Mouse (Mus musculus): Measurements from ENCODE around the gene Kif23. TPM values are rescaled to one million over a fixed set of nuclear protein-coding genes. Genes with fewer than 3 reads are reported as not detected.
A peak's percentile ranks its signal among the peaks of the same experiment; 100 is the strongest.

Kif23 gene
- polyA plus RNA-seq (2016; fragmentation: Nextera tagmentation; extraction: Ambion mirVana) = 121 TPM in 2 replicates

- peaks cover 18% of the 10 kb centered on the region for H3K4me1 ChIP-seq (replicated peaks)
- under 1% methylated on average over 44 of the region's 44 CpGs for WGBS
- peak; percentile 88 for ATAC-seq (ENCODE audit: insufficient number of reproducible peaks, insufficient read depth, low FRiP score, low TSS enrichment, low read depth)
- peaks cover 15% of the 10 kb centered on the region; the same call in 1 of the 2 replicates for H3K36me3 ChIP-seq
- H3K4me3 ChIP-seq (replicated peaks) = peak within 1 kb of the TSS; percentile 77
- H3K27ac ChIP-seq = peak within 1 kb of the TSS; percentile 84
- H3K9me3 ChIP-seq = no peaks in the 10 kb centered on the region
- H3K9ac ChIP-seq (replicated peaks) = peak within 1 kb of the TSS; percentile 78
- H3K27me3 ChIP-seq = no peaks in the 10 kb centered on the region
- H3K4me2 ChIP-seq = peak within 1 kb of the TSS; percentile 91
These were observed at the start of gene Kif23 for GRCm38 (mm10) chr9:61946623-61947401. Gene Kif23, minus strand, starts transcription at chr9:61946774.

DNA sequence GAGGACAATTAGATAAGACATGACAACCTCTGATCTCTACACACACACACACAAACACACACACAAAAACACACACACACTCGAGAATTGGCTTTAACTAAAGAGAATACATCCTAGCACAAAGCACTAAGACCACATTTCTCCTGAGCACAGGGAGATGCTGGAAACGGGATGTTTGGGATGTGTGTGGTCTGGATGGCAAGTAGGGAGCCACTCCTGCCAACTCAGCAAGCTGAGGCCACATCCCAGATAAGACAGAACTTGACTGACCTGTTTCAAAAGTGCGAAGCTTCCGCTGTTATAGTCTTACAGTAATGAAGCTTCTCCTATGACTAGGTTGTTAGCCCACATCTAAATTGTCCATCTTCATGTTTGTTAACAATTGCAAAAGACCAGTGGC, 44.6 kb upstream of the Kif23 start:
- H3K27ac ChIP-seq = no peak overlapping the region
- H3K36me3 ChIP-seq = no peaks in the 10 kb centered on the region
- no peaks in the 10 kb centered on the region for H3K4me1 ChIP-seq (replicated peaks)
- H3K27me3 ChIP-seq = no peaks in the 10 kb centered on the region
- H3K4me3 ChIP-seq (replicated peaks) = no peak overlapping the region
- ATAC-seq (ENCODE audit: insufficient number of reproducible peaks, insufficient read depth, low FRiP score, low TSS enrichment, low read depth) = no peak
- WGBS = 72% methylated on average over 4 of the region's 4 CpGs
- no peak overlapping the region for H3K4me2 ChIP-seq
- no peaks in the 10 kb centered on the region for H3K9me3 ChIP-seq
- H3K9ac ChIP-seq (replicated peaks) = no peak overlapping the region

GRCm38 (mm10) chr9:61990738-61991137, 44.2 kb upstream of the Kif23 start:
- 30% methylated on average over 3 of the region's 3 CpGs for WGBS
- Histone ChIP-seq H3K4me3 (replicated peaks) (no peak overlapping the region), H3K9me3 (no peaks in the 10 kb centered on the region), H3K27me3 (no peaks in the 10 kb centered on the region), H3K9ac (replicated peaks) (no peak overlapping the region), H3K36me3 (no peaks in the 10 kb centered on the region), H3K4me1 (replicated peaks) (0 out of 2 replicates have a peak, but pooled peaks cover under 1% of the 10 kb centered on the region), H3K27ac (no peak overlapping the region), H3K4me2 (no peak overlapping the region)
- ATAC-seq (ENCODE audit: insufficient number of reproducible peaks, insufficient read depth, low FRiP score, low TSS enrichment, low read depth) = no peak

DNA sequence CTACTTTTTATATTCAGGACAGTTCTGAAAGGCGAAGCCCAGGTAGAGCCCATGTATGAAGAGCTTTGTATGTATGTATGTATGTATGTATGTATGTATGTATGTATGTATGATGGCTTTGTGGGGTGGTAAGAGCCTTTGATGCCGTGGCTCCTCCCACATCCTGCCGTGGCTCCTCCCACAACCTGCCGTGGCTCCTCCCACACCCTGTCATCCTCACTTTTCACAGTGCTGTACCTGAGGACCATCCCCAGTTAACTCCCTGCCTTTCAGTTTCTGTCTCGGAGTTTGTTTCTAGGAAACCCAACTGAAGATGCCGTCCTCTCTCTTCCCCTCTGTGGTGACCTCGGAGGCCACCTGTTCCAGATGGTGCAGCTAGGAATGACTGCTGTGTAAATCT, 39.5 kb upstream of the Kif23 start:
- H3K9me3 ChIP-seq = no peaks in the 10 kb centered on the region
- H3K9ac ChIP-seq (replicated peaks) = no peak overlapping the region
- no peaks in the 10 kb centered on the region for H3K27me3 ChIP-seq
- H3K36me3 ChIP-seq = no peaks in the 10 kb centered on the region
- H3K4me2 ChIP-seq = no peak overlapping the region
- H3K27ac ChIP-seq = no peak overlapping the region
- no peak overlapping the region for H3K4me3 ChIP-seq (replicated peaks)
- peaks cover 17% of the 10 kb centered on the region for H3K4me1 ChIP-seq (replicated peaks)
- 86% methylated on average over 7 of the region's 7 CpGs for WGBS
- no peak for ATAC-seq (ENCODE audit: insufficient number of reproducible peaks, insufficient read depth, low FRiP score, low TSS enrichment, low read depth)

- Histone ChIP-seq H3K27ac (no peak overlapping the region), H3K4me2 (no peak overlapping the region), H3K36me3 (no peaks in the 10 kb centered on the region), H3K4me3 (replicated peaks) (no peak overlapping the region), H3K9me3 (no peaks in the 10 kb centered on the region), H3K9ac (replicated peaks) (no peak overlapping the region), H3K27me3 (no peaks in the 10 kb centered on the region), H3K4me1 (replicated peaks) (peaks cover 17% of the 10 kb centered on the region)
- no peak for ATAC-seq (ENCODE audit: insufficient number of reproducible peaks, insufficient read depth, low FRiP score, low TSS enrichment, low read depth)
- 35% methylated on average over 11 of the region's 11 CpGs for WGBS
These were observed 38.7 kb upstream of the Kif23 start for GRCm38 (mm10) chr9:61985183-61985863.

GRCm38 (mm10) chr9:61982940-61983620, 36.5 kb upstream of the Kif23 start:
- ATAC-seq (ENCODE audit: insufficient number of reproducible peaks, insufficient read depth, low FRiP score, low TSS enrichment, low read depth) = no peak
- no peaks in the 10 kb centered on the region for H3K36me3 ChIP-seq
- H3K9me3 ChIP-seq = peaks cover 4% of the 10 kb centered on the region; the same call in 1 of the 2 replicates
- no peak overlapping the region for H3K27ac ChIP-seq
- no peak overlapping the region for H3K4me2 ChIP-seq
- H3K4me3 ChIP-seq (replicated peaks) = no peak overlapping the region
- no peaks in the 10 kb centered on the region for H3K27me3 ChIP-seq
- 83% methylated on average over 7 of the region's 7 CpGs for WGBS
- H3K4me1 ChIP-seq (replicated peaks) = peaks cover 17% of the 10 kb centered on the region
- no peak overlapping the region for H3K9ac ChIP-seq (replicated peaks)

DNA sequence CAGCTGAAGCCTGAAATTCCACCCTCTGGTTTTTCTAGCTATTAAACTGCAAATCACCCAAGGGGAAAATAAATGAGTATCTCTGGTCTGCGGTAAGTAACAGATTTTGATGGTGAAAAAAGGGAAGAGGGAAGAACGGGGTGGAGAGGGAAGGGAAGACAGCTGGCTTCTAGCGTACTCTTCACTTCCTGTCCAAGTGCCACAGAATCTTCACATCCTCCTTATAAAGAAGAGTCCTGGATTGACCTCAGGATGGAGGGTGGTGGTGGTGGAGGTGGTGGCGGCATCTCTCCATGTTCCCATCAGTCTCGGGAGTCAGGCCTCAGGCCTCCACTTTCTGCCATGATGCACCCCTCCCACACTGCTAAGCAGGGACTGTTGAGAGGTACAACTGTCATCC, 35.3 kb upstream of the Kif23 start:
- peaks cover 4% of the 10 kb centered on the region; the same call in 1 of the 2 replicates for H3K9me3 ChIP-seq
- peaks cover 17% of the 10 kb centered on the region for H3K4me1 ChIP-seq (replicated peaks)
- no peak overlapping the region for H3K4me3 ChIP-seq (replicated peaks)
- H3K36me3 ChIP-seq = no peaks in the 10 kb centered on the region
- WGBS = 57% methylated on average over 5 of the region's 5 CpGs
- no peak overlapping the region for H3K27ac ChIP-seq
- no peak overlapping the region for H3K4me2 ChIP-seq
- H3K9ac ChIP-seq (replicated peaks) = no peak overlapping the region
- ATAC-seq (ENCODE audit: insufficient number of reproducible peaks, insufficient read depth, low FRiP score, low TSS enrichment, low read depth) = no peak
- no peaks in the 10 kb centered on the region for H3K27me3 ChIP-seq

- H3K4me2 ChIP-seq = no peak overlapping the region
- WGBS = 85% methylated on average over 2 of the region's 2 CpGs
- no peak for ATAC-seq (ENCODE audit: insufficient number of reproducible peaks, insufficient read depth, low FRiP score, low TSS enrichment, low read depth)
- no peak overlapping the region for H3K27ac ChIP-seq
- no peaks in the 10 kb centered on the region; the same call in 1 of the 2 replicates for H3K27me3 ChIP-seq
- H3K9ac ChIP-seq (replicated peaks) = no peak overlapping the region
- peaks cover 9% of the 10 kb centered on the region for H3K4me1 ChIP-seq (replicated peaks)
- no peaks in the 10 kb centered on the region for H3K36me3 ChIP-seq
- no peak overlapping the region for H3K4me3 ChIP-seq (replicated peaks)
- H3K9me3 ChIP-seq = peaks cover 4% of the 10 kb centered on the region; the same call in 1 of the 2 replicates
These were observed 33.4 kb upstream of the Kif23 start for GRCm38 (mm10) chr9:61979983-61980382.

- no peak for ATAC-seq (ENCODE audit: insufficient number of reproducible peaks, insufficient read depth, low FRiP score, low TSS enrichment, low read depth)
- peaks cover 4% of the 10 kb centered on the region; the same call in 1 of the 2 replicates for H3K9me3 ChIP-seq
These were observed 30.8 kb upstream of the Kif23 start for GRCm38 (mm10) chr9:61977258-61977945.

DNA sequence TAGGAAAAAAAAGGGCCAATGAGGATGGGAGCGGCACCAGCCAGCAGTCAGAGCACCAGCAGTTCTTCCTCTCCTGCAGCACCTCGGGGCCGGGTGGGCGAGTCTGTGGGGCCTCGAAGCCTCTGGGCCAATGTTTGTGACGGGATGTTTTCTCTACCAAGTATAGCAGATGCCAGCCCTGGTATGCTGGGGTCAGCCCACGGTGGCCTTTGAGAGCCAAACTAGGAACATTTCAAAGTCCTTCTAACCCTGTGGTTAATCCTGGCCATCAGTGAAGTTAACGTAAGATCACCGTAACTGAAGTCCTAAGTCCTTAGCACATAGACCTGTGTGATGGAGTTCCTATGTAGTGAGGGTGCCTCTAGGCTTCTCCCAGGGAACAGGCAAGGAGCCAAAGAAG, 25.5 kb upstream of the Kif23 start:
- H3K27me3 ChIP-seq = no peaks in the 10 kb centered on the region; the same call in 1 of the 2 replicates
- 0 out of 2 replicates have a peak, but pooled peaks cover 3% of the 10 kb centered on the region for H3K4me1 ChIP-seq (replicated peaks)
- 53% methylated on average over 7 of the region's 9 CpGs for WGBS
- no peaks in the 10 kb centered on the region for H3K9me3 ChIP-seq
- no peak for ATAC-seq (ENCODE audit: insufficient number of reproducible peaks, insufficient read depth, low FRiP score, low TSS enrichment, low read depth)
- no peak overlapping the region for H3K4me3 ChIP-seq (replicated peaks)
- no peak overlapping the region for H3K4me2 ChIP-seq
- H3K9ac ChIP-seq (replicated peaks) = no peak overlapping the region
- no peak overlapping the region for H3K27ac ChIP-seq
- H3K36me3 ChIP-seq = no peaks in the 10 kb centered on the region

More at GRCm38 (mm10) chr9:61977258-61977945, 30.8 kb upstream of the Kif23 start:
- Histone ChIP-seq H3K4me2 (no peak overlapping the region), H3K36me3 (no peaks in the 10 kb centered on the region), H3K4me3 (replicated peaks) (no peak overlapping the region), H3K27ac (no peak overlapping the region), H3K9ac (replicated peaks) (no peak overlapping the region), H3K27me3 (no peaks in the 10 kb centered on the region; the same call in 1 of the 2 replicates), H3K4me1 (replicated peaks) (peaks cover 9% of the 10 kb centered on the region)
- WGBS = 90% methylated on average over 13 of the region's 13 CpGs

All from limb, embryonic 12.5 days (tissue).